Mouse (Mus musculus) yolk sac, embryonic 10.5 days (tissue): ENCODE data around the gene Ctla4.

Experiments
- DNase-seq: peaks from one replicate; pipeline ENCODE4 v3.0.0-alpha.2; 2017; ENCODE audit warnings: low spot score

Gene Ctla4

DNA sequence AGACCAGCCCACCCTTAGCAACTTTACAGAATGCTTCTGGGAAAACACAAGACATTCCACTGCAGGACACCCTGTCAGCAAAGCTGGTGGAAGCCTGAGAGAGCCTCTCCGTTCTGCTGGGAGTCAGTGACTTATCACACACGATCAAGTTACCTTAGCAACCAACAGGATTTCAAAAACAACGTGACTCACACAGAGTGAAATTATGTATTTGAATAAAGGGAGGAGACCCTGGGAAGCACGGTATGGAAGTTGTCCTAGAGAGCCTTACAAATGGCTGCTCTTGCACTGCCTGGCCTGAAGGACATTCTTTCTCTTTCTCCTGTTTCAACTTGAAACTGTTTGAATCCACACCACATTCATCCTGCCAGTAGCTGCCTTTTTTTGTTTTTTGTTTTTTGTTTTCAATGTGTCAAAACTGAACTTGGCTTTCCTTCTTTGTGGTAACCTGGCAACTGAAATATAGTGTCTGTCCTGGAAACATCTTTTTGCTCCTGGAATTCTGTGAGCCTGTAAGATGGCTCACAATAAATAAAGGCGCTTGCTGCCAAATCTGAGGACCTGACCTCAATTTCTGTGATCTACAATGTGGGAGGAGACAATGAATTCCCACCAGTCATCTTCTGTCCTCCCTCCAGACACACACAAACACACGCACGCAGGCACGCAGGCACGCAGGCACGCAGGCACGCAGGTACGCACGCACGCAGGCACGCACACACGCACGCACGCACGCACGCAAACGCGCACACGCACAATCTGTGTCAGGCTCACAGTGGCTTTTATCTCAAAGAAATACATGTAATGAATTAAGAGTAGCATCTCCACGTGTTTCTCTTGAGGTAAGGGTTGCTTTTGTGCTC, 33.9 kb downstream of the Ctla4 start:
- DNase-seq = peak; percentile 8

GRCm38 (mm10) chr1:60929036-60929435, 42.2 kb downstream of the Ctla4 start:
- no peak for DNase-seq

DNA sequence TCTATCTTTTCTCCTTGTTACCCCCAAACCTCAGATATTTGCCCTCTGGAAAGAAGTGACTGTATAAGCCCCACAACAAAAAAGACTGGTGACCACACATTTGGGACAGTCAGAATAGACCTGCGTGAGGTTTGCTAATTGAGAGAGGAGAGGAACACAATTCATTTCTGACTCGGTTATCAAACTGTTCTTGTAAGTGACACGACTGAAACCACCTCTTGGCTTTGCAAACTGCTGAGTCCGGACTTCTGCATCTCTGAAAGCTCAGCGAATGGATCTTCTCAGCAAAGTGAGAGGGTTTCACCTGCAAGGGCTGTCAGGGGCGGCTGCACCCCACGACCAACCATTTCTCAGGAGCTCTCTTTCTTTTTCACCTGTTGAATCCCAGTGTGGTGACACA, 43.6 kb downstream of the Ctla4 start:
- DNase-seq = no peak

DNA sequence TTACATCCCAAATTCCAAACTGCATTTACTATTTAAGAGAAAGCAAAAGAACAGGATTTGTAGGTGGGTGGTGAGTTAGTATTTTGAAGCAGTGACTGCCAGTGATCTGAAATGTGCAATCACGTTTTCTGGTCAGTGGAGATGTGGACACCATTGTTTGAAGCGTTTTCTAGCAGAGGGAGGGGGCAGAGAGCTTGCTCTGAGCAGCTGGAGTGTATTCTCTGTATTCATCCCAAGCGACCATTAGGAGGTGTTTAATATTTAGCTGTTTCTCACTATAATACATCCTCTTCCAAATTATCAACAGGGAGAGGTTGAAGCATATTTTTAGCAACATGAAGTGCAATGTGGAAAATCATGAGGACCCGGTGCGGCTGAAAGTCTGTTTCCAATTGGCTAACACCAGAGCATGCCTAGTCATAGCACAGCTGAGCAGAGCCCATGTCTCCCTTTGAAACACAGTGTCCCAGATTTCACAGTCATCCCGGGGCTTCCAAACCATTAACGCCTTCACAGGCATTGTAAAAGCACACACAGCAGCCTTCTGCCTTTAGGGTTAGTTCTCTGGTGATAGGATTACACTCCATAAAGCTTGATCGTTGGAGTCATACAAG, 49.3 kb downstream of the Ctla4 start:
- no peak for DNase-seq

GRCm38 (mm10) chr1:60936963-60937711, 50.3 kb downstream of the Ctla4 start:
- no peak for DNase-seq

DNA sequence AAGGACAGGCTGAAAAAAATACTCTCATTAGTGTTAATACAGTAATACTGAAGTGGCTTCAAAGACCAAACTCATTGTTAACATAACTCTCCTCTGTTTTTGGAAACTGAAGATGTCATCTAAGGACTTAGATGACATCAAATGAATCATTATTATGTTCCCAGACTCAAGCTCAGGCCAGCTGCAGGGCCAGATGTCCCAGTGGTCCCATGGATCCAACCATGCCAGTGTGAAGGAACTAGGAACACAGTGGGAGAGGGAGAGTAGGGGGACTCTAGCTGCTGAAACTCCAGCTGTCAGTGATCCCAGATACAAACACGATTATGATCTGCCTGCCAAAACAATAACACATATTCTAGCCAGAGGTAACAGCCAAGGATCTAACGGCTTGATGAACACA, 51.5 kb downstream of the Ctla4 start:
- DNase-seq = no peak

DNA sequence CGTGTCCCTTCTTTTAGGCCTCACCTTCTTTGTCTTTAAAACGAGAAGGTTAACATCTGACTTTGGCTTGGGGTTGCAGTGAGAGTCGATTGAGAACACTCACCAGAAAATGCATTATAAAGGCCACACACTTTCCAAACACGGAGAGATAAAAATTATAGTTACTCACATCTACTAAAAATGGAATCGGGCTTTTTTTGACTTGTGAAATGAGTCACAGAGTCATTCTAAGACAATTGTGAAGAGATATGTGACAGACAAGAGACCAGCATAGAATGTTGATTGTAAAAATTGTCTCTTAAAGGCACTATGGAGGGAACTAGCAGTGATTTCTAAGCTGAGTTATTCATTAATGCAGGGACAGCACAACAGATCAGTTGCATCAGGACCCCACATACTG, 52.2 kb downstream of the Ctla4 start:
- DNase-seq = no peak

DNA sequence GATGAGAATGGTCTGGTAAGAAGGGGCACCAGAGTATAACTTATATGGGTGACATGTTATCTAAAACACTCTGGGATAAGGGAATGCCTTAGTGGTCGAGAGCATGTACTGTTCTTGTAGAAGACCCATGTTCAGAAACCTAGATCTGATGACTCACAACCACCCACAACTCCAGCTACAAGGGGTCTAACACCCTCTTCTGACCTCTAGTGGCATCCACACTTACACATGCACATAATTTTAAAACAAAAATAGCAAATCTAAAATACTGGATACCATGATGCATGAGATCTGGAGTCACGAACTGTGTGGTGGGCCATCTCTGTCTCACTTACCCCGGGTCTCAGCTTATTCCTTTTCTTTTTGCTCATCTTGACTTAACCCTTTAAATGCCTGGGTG, 53.2 kb downstream of the Ctla4 start:
- DNase-seq = no peak

DNA sequence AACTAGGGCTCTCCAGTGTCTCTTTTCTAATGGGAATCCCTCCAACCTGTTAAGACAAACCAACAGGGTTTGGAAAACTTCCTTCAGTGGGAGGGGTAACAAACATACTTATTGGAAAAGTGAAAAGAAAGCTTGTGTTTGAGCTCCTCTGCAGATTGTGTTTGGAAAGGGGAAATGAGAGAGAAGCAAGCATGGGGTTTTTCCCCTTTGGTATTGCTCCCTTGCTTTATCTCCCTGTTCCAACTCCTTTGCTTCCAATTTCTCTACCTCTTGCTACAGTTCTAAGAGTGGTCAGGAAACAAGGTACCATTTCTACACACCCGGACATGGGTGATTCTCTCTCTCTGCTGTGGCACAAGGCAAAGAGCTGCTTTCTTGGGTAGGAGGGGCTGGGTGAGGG, 53.8 kb downstream of the Ctla4 start:
- DNase-seq = no peak

DNA sequence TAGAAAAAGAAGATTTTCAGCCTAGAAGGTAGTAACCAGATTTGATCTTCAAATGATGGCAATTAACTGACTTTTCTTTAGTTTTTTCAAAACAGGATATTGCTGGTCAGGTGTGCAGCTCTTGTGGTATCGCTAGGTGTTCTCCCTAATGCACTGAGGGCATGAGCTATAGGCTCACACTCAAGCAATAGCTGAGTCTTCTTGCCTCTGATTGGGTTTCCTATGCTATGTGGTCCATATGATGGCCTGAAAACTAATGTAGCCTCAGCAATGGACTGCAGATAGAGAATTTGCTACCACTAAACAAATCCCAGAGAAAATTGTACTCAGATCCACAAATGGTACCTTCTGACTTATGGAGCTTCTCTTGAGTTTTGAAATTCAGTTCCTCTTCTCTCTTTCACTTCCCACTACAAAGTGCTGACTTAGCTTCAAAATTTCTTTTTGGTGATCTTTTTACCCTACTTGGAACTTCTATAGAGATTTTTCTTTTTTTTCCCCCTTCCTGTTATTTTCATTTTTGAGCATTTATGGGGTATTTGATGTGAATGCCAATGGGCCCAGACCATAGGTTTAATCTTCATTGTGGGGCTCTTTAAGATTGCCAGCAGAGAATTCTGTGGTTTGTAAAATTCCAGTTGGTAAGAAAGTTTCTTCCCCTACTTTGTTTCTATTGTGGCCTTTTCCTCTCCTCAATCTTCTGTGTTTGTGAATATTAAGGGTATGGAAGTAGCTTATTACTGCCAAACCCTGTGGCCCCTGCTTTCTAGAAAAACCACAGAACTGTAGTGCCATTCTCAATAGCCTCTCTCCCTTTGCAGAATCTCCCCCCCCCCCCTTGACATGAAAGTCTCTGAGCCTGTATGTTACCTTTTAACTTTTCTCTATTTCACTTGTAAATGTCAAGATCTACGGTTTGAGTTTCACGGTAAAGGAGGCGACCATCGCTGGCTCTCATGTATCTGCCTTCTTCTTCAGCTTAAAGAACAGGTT, 54.6 kb downstream of the Ctla4 start:
- no peak for DNase-seq

- DNase-seq = no peak
Observed at GRCm38 (mm10) chr1:60942921-60943320, 56.1 kb downstream of the Ctla4 start.

DNA sequence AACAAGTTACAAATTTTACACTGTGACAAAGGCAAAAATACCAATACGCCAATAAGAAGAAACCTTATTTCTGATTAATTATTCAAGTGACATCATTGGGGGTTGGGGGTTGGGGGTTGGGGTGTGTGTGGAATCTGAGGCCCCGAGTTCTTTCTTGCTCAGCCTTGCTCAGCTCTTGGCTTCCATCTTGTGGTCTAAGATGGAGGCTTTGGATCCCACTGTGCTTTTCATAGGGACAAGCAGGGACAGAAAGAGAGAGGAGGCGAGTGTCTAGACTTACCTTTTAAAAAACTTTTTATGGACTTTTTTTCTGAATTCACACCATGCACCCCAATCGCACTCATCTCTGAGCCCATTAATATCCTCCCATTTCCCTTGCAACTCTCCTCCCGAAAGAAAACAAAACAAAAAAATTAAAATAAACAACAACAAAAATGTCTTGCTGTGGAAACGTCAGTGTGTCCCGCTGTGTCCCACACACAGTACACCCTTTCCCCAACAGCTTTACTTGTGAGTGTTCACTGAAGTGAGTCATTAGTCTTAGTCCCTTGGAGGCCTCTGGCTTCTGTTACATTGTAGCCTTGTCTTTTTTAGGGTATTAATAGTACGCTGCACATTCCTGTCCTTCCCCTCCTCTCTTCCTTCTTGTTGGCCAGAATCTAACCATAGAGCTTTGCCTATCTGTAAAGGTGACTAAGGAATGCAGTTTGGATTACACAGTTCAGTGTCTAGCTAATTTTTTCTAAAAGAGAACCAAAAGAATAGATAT, 59.0 kb downstream of the Ctla4 start:
- no peak for DNase-seq

DNA sequence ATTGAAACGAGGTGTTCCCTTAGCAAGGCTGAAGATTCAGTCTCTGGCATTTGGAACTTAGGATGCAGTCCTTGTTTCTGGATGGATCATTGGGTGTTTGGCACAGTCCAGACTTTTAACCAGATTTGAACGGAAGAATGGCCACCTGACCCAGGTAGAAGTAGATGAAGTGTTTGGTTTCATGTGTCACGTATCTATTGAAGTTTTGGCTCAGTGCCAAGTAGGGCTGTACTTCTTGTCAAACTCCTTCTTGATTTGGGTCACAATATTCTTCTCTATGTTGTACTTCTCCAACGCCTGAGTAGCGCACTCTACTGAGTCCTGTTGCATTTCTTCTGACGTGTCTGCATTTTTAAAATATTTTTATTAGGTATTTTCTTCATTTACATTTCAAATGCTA, 61.3 kb downstream of the Ctla4 start:
- DNase-seq = no peak

DNA sequence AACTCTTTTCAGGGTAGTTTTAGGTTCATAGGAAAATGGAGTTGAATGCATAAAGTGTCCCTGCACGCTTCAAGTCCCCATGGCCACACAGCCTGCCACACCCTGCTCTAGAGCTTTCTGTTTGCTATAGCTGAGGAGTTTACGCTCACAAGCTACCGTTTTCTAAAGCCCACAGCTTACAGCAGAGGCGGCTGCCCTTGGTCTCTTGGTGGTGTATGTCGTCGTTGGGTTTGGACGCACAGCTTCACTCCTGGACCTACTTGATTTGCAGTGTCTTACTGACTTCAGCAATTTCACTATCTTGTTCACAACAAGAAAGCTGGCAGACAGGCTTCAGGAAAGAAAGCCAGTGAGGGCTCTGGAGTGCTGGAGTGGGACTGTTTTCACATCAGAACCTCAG, 66.2 kb downstream of the Ctla4 start:
- DNase-seq = no peak

GRCm38 (mm10) chr1:60953686-60954085, 66.9 kb downstream of the Ctla4 start:
- DNase-seq = no peak

DNA sequence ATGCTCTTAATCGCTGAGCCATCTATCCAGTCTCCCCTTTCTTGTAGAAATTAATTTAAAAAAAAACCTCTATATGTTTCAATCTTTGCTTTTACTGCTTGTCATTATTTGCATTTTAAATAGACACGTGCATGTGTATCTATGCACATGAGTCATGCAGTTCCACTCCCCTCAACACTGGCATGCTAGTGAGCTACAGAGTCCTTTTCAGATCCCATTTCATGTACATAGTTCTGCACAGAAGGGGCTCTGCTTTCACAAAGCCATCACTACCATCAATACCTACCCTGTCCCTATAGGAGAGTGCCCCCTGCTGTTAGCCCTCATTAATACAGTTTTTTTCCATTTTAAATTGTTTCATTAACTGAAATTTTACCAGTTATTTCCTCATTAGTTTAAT, 68.0 kb downstream of the Ctla4 start:
- no peak for DNase-seq

GRCm38 (mm10) chr1:60955186-60955585, 68.4 kb downstream of the Ctla4 start:
- DNase-seq = no peak

DNA sequence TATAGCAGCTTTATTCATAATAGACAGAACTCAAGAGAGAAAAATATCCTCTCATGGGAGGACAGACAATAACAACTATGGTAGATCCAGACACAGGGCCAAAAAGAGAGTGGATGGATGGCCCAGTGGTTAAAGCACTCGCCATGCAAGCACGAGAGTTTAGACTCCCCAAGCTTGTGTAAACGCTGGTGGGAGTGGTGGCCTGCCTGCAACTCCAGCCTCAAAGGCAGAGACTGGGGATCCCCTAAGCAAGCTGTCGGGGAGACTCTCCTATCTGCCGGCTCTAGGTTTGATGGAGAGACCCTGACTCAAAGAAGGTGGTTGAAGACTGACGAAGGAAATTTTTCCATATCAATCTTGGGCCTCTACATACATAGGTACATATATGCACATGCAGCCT, 69.4 kb downstream of the Ctla4 start:
- DNase-seq = no peak

DNA sequence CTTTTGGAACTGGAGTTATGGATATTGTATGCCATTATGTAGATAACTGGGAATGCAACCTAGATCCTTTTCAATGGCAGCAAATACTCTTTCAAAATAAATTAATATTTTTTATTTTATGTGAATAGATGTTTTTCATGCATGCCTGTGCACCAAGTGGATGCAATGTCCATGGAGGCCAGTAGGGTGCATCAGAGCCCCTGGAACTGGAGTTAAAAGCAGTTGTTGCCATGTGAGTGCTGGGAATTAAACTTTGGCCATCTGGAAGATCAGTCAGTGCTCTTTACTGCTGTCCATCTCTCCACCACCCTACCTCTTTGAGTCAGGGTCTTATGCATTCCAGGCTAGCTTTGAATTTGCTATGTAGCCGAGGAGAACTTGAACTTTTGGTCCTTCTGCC, 71.5 kb downstream of the Ctla4 start:
- DNase-seq = no peak

- DNase-seq = no peak
Observed at GRCm38 (mm10) chr1:60959246-60959645, 72.4 kb downstream of the Ctla4 start.

- DNase-seq = no peak
Observed at GRCm38 (mm10) chr1:60960451-60960850, 73.7 kb downstream of the Ctla4 start.
